Mouse (Mus musculus) kidney, embryonic 16.5 days (tissue): ENCODE measurements around the gene Chtop. TPM values are rescaled to one million over a fixed set of nuclear protein-coding genes. Genes with fewer than 3 reads are reported as not detected.
A peak's percentile ranks its signal among the peaks of the same experiment; 100 is the strongest.

Experiments used
- ATAC-seq: fragments of 200-750 bp; cut with Nextera tagmentation; 2 replicates; pipeline ENCODE4 v1.8.0; 2017; ENCODE audit warnings: moderate TSS enrichment; ENCODE audit not compliant: low FRiP score, low TSS enrichment
- H3K27ac ChIP-seq: fragments of 300-500 bp; sonication (generic); 2 replicates; pipeline ENCODE4 v1.5.1; 2014; ENCODE audit warnings: low read length
- H3K27me3 ChIP-seq: fragments of 300-500 bp; sonication (generic); 2 replicates; pipeline ENCODE4 v1.6.1; 2014; ENCODE audit warnings: low read length, control low read depth, mixed read lengths; ENCODE audit not compliant: insufficient read depth
- H3K36me3 ChIP-seq: fragments of 300-500 bp; sonication (generic); 2 replicates; pipeline ENCODE4 v1.6.1; 2014; ENCODE audit warnings: low read length, control low read depth, mixed read lengths; ENCODE audit not compliant: insufficient read depth
- H3K4me1 ChIP-seq: fragments of 300-500 bp; sonication (generic); 2 replicates; pipeline ENCODE4 v1.6.1; 2014; ENCODE audit warnings: low read length, control low read depth, mixed read lengths; ENCODE audit not compliant: insufficient read depth
- H3K4me2 ChIP-seq: fragments of 300-500 bp; sonication (generic); replicated peaks from 2 replicates; pipeline ENCODE4 v1.6.1; 2014; ENCODE audit warnings: low read depth, low read length
- H3K4me3 ChIP-seq: fragments of 300-500 bp; sonication (generic); 2 replicates; pipeline ENCODE4 v1.5.1; 2014; ENCODE audit warnings: mild to moderate bottlenecking, low read length
- H3K9ac ChIP-seq: fragments of 300-500 bp; sonication (generic); replicated peaks from 2 replicates; pipeline ENCODE4 v1.6.1; 2014; ENCODE audit warnings: low read length
- H3K9me3 ChIP-seq: fragments of 300-500 bp; sonication (generic); 2 replicates; pipeline ENCODE4 v1.6.1; 2016; ENCODE audit warnings: low read length, control low read depth
- WGBS: fragments of 180-500 bp; shearing (Covaris S2); extraction: QIAGEN DNeasy Blood & Tissue Kit; methylation state at CpG from one replicate; pipeline ENCODE4 v1.1.7; 2014; 5-methylcytosine and 5-hydroxymethylcytosine counted together
- polyA plus RNA-seq: library from polyadenylated mRNA; unstranded; fragments of >200 nt; fragmentation: Nextera tagmentation; extraction: Ambion mirVana; gene quantifications from 2 replicates; pipeline ENCODE4 v1.2.1, GENCODE M21; 2015

The Chtop gene
- polyA plus RNA-seq, 1 experiment from 2014 or later = 144 TPM

DNA sequence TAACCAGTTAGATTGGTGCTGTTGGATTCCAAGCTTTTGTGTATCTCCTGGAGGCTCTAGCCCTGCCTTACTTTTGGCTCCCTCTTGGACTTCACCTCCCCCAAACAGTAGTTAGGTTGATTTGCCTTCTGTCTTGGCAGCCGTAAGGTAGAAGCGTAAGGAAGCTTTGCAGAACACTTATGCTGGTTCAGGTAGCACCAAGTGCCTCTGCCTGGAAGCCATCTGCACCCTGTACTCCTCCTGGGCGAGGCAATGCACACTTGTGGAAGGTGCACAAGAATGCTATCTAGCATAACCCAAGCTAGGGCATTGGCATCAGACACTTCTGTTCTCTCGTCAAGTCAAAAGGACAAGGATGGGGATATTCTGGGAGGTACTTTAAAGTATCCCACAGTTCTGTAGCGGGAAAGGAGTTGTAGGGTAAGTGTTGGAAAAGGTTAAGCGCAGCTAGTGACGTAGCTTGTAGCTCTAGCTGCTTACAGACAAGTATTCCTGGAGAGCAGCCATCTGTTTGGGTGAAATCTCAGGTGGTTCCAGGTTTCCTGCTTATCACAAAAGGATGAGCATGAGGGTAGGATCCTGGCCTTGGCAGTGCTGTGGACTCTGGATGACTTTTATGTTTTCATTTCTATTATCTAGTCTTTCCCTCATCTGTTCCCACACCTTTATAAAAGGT lies 13.3 kb downstream of the Chtop start:
- Histone ChIP-seq H3K4me3 (no peak overlapping the region), H3K9me3 (no peaks in the 10 kb centered on the region), H3K4me1 (no peaks in the 10 kb centered on the region), H3K9ac (no peak overlapping the region), H3K4me2 (no peak overlapping the region), H3K27me3 (no peaks in the 10 kb centered on the region), H3K36me3 (peaks cover 31% of the 10 kb centered on the region), H3K27ac (no peak overlapping the region)
- WGBS = 91% methylated on average over 7 of the region's 7 CpGs
- ATAC-seq = no peak

DNA sequence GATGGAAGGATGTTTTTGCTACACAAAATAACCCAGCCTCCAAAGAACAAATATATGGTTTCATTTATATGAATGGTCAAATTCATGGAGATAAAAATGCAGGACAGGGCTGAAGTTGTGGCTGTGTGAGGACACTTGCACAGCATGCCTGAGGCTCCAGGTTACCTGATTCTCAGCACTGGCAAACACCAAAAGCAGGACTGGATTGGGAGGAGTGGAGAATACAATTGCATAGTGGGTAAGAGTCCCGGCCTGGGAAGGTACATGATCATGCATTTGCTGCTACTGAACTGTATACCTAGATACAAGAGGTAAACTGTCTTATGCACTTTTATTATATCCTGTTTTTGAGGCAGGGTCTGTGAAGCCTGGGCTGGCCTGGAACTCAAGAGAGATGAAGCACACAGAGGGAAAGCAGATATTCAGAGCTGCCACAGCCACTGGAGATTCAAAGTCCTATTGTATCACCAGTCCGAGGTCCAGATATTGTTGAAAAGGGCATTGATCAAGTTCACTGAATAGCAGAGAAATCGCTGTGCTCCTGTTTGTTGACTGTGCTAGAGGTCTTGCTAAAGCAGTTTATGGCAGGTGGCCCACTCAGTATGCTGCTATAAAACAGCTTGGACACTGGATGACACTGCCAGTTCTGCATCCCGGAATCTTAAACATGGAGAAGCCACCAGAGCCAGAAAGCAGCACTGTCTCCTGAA lies 15.3 kb downstream of the Chtop start:
- no peaks in the 10 kb centered on the region for H3K9me3 ChIP-seq
- H3K4me2 ChIP-seq = no peak overlapping the region
- H3K9ac ChIP-seq = no peak overlapping the region
- H3K4me3 ChIP-seq = no peak overlapping the region
- WGBS = 61% methylated on average over 4 of the region's 4 CpGs
- no peak overlapping the region for H3K27ac ChIP-seq
- peaks cover 6% of the 10 kb centered on the region for H3K4me1 ChIP-seq
- peaks cover 24% of the 10 kb centered on the region for H3K36me3 ChIP-seq
- no peaks in the 10 kb centered on the region for H3K27me3 ChIP-seq
- no peak for ATAC-seq

DNA sequence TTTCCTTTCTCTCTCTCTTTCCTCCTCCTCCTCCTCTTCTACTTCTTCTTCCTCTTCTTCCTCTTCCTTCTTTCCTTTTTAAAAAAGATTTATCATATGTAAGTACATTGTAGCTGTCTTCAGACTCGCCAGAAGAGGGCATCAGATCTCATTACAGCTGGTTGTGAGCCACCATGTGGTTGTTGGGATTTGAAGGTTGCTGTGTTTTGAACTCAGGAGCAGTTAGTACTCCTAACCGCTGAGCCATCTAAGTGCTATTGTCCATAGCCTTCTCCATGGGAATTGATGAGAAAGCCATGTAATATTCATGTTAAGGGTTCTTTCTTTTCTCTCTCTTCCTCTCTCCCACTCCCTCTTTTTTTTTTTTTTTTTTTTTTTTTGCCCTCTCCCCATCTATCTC lies 17.9 kb downstream of the Chtop start:
- 41% methylated on average over 2 of the region's 2 CpGs for WGBS

DNA sequence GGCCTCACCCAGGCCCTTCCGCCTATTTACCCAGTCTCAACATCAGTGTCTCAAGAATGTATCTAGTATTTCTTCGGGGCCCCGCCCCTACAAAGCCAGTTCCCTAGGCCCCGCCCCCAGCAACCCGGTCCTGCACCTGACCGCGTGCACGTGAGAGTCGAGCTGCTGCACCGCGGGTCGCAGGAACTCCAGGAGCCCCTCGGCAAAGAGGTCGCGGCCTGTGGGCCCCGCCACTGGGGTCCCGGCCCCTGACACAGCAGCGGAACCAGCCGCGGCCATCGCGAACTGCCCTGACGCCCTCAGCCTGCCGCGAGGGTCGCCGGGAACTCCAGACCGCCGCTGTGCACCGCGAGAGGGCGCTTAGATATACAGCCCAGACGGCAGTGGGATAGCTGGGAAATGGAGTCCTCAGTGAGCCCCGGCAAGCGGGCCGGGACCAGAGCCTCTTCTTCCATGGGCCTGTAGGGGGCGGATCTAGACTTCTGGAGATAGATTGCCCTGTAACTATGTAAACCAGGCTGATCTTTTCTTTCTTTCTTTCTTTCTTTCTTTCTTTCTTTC lies 18.5 kb downstream of the Chtop start, which contains the start of gene Snapin:
Gene Snapin, minus strand, starts transcription at position 338 of the 561 bp plus-strand sequence.
- ATAC-seq = peak; percentile 97
- Histone ChIP-seq H3K4me1 (peaks cover 6% of the 10 kb centered on the region), H3K36me3 (peaks cover 31% of the 10 kb centered on the region), H3K27ac (peak within 1 kb of the TSS; percentile 77), H3K4me3 (peak within 1 kb of the TSS; percentile 91), H3K9me3 (no peaks in the 10 kb centered on the region), H3K9ac (peak within 1 kb of the TSS; percentile 86), H3K27me3 (no peaks in the 10 kb centered on the region), H3K4me2 (peak within 1 kb of the TSS; percentile 69)
- WGBS = under 1% methylated on average over 37 of the region's 37 CpGs

More for the DNA sequence above, 17.9 kb downstream of the Chtop start:
- H3K27ac ChIP-seq = no peak overlapping the region
- no peak for ATAC-seq
- no peak overlapping the region for H3K4me3 ChIP-seq
- H3K9me3 ChIP-seq = no peaks in the 10 kb centered on the region
- no peaks in the 10 kb centered on the region for H3K27me3 ChIP-seq
- H3K9ac ChIP-seq = no peak overlapping the region
- H3K4me2 ChIP-seq = no peak overlapping the region
- H3K36me3 ChIP-seq = peaks cover 25% of the 10 kb centered on the region
- peaks cover 6% of the 10 kb centered on the region for H3K4me1 ChIP-seq

DNA sequence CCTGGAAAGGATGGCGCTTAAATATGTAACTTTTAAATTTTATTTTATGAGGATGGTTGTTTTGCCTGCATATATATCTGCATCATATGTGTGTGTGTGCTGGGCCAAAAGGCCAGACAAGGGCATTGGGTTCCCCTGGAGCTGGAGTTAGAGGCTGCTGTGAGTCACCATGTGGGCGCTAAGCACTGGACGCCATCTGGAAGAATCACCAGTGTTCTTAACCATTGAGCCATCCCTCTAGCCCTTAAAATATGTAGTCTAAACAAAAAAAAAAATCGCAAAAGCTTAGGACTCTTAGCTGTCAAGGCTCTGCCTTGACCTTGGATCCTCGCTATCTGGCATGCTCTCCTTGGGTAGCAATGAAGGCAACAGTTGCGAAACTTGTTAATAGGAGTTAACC lies 20.7 kb downstream of the Chtop start:
- H3K4me2 ChIP-seq = no peak overlapping the region
- H3K36me3 ChIP-seq = peaks cover 46% of the 10 kb centered on the region

DNA sequence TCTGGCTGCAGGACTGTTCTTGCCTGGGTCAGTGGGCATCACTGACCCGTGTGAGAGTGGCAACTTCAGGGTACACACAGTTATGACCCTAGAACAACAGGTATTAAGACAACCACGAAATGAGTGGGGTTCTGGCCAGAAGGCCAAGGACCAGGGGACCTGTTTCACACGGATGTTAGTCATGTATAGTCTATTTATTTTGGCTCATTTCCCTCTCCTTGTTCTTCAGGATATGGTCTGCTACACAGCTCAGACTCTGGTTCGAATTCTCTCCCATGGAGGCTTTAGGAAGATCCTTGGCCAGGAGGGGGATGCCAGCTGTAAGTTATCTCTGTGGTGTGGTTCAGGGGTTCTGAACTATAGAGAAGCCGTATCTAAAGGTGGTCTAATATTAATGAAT lies 22.3 kb downstream of the Chtop start:
- Histone ChIP-seq H3K27me3 (no peaks in the 10 kb centered on the region), H3K27ac (no peak overlapping the region), H3K4me3 (no peak overlapping the region), H3K9ac (no peak overlapping the region), H3K4me1 (peaks cover 6% of the 10 kb centered on the region), H3K4me2 (no peak overlapping the region), H3K36me3 (peaks cover 56% of the 10 kb centered on the region), H3K9me3 (no peaks in the 10 kb centered on the region)
- no peak for ATAC-seq
- WGBS = 35% methylated on average over 5 of the region's 5 CpGs

More for the DNA sequence above, 20.7 kb downstream of the Chtop start:
- Histone ChIP-seq H3K4me1 (peaks cover 6% of the 10 kb centered on the region), H3K4me3 (no peak overlapping the region), H3K9me3 (no peaks in the 10 kb centered on the region), H3K27ac (no peak overlapping the region), H3K9ac (no peak overlapping the region), H3K27me3 (no peaks in the 10 kb centered on the region)
- no peak for ATAC-seq
- WGBS = 85% methylated on average over 6 of the region's 6 CpGs

DNA sequence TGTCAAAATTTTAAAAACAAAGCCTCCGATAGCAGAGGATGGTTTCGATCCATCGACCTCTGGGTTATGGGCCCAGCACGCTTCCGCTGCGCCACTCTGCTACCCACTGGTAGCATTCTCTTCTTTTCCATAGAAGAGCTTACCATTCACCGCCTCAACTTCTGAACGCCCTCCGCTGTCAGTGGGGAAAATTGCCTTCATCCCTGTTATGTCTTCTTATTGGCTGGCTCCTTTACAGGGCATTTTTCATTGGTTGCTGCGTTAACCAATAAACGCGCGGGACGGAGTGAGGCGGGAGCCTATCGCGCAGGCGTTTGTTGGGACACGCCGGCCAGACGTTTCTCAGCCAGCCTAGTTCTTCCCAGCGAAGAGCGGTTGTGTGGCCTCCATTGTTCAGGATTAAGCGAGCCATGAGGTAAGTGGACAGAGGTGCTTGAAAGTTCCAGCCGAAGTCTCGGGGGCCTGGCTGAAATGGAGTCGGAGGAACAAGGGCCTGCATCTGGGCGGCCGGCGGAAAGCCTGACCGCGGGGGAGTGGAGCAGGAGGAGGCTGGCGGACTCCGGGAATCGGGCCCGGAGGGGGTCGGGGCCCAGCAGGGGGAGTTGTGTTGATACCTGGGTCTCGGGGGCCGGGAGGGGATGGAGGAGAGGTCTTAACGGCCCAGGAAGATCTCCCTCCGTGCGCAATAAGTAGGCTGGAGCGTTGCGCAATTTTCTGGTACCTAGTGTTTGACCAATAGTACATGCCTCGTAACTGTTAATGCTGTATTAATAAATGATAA lies 33.3 kb downstream of the Chtop start, which contains the start of gene Ilf2:
Gene Ilf2, plus strand, starts transcription at position 296 of the 781 bp plus-strand sequence.
- Histone ChIP-seq H3K4me2 (peak within 1 kb of the TSS; percentile 70), H3K36me3 (peaks cover 26% of the 10 kb centered on the region), H3K9ac (peak within 1 kb of the TSS; percentile 96), H3K27ac (peak within 1 kb of the TSS; percentile 96), H3K9me3 (no peaks in the 10 kb centered on the region), H3K27me3 (no peaks in the 10 kb centered on the region), H3K4me3 (peak within 1 kb of the TSS; percentile 94), H3K4me1 (peaks cover 8% of the 10 kb centered on the region)
- 0% methylated on average over 45 of the region's 45 CpGs for WGBS
- ATAC-seq = peak; percentile 99

DNA sequence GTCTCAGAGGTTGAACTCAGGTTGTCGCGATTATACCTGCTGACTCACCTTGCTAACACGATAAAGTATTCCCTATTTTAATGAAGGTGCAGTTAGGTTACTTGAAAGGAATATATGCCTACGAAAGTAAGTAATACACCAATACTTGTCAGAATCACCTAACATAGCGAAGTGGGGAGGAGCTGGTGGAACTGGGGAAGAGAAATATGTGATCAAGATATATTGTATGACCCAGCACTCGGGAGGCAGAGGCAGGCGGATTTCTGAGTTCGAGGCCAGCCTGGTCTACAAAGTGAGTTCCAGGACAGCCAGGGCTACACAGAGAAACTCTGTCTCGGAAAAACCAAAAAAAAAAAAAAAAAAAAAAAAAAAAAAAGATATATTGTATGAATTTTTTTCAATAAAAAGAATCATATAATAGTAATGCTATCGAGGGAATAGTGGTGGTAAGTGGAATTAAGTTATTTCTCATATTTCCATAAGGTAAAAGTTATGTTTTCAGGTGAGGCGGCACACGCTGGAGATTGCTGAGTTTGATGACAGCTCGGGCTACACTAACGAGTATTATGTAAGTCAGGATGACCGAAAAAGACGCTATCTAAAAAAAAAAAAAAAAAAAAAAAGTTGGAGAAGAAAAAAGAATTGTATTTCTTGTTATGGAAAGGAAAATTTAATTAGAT lies 34.0 kb downstream of the Chtop start:
- no peak; the same call in 1 of the 2 replicates for ATAC-seq
- peaks cover 8% of the 10 kb centered on the region for H3K4me1 ChIP-seq
- no peaks in the 10 kb centered on the region for H3K9me3 ChIP-seq
- peak overlapping the region; percentile 94 for H3K4me3 ChIP-seq
- peak overlapping the region; percentile 52 for H3K4me2 ChIP-seq
- 40% methylated on average over 15 of the region's 16 CpGs for WGBS
- no peak overlapping the region for H3K27ac ChIP-seq
- no peak overlapping the region for H3K9ac ChIP-seq
- peaks cover 18% of the 10 kb centered on the region for H3K36me3 ChIP-seq
- H3K27me3 ChIP-seq = no peaks in the 10 kb centered on the region

DNA sequence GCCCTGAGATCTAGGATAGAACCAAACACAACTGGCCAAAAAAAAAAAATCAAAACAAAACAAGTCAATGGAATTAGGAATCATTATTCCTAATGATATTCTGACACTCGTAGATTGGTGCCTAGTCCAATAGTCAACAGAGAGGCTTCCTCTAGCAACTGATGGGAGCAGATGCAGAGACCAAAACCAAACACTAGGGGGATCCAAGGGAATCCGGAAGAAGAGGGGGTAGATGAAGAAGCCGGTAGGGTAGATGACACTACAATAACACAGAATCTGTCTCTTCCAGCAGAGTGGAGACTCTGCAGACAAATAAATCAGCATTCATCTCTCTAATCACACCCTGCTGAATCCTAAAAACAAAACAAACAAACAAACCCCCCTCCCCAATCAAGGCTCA lies 37.1 kb downstream of the Chtop start:
- ATAC-seq = no peak
- Histone ChIP-seq H3K4me1 (peaks cover 6% of the 10 kb centered on the region), H3K4me2 (no peak overlapping the region), H3K27me3 (no peaks in the 10 kb centered on the region), H3K36me3 (no peaks in the 10 kb centered on the region), H3K9me3 (no peaks in the 10 kb centered on the region), H3K27ac (no peak overlapping the region), H3K9ac (no peak overlapping the region), H3K4me3 (no peak overlapping the region)
- WGBS = 28% methylated on average over 3 of the region's 3 CpGs
